Mouse (Mus musculus): ENCODE results near the gene Mrc1. TPM values are rescaled to one million over a fixed set of nuclear protein-coding genes. Genes with fewer than 3 reads are reported as not detected.
A peak's percentile ranks its signal among the peaks of the same experiment; 100 is the strongest.

The Mrc1 gene
- total and polyA plus RNA-seq, 2 experiments from 2014 or later = 2.6 to 10.7 TPM

GRCm38 (mm10) chr2:14312505-14313380 lies 83.6 kb downstream of the Mrc1 start:
- Histone ChIP-seq H3K36me3 (replicated peaks; ENCODE audit: control insufficient read depth, insufficient read depth, low read length) (no peaks in the 10 kb centered on the region), H3K27ac (ENCODE audit: low read depth) (no peak overlapping the region), H3K4me1 (ENCODE audit: control insufficient read depth, insufficient read depth) (no peaks in the 10 kb centered on the region), H3K4me2 (ENCODE audit: low read depth, low read length) (no peak overlapping the region), H3K4me3 (ENCODE audit: low read depth, low read length) (no peak overlapping the region), H3K9me3 (replicated peaks; ENCODE audit: control insufficient read depth, low read length) (0 out of 2 replicates have a peak, but pooled peaks cover 5% of the 10 kb centered on the region), H3K27me3 (ENCODE audit: control insufficient read depth, insufficient read depth, low read length) (no peaks in the 10 kb centered on the region), H3K9ac (replicated peaks; ENCODE audit: low read depth, low read length) (no peak overlapping the region)
- ATAC-seq (ENCODE audit: insufficient read depth, low read depth) (no peak), DNase-seq (ENCODE audit: low spot score) (no peak)
- TF ChIP-seq CTCF (IDR thresholded peaks at IDR 0.05; ENCODE audit: low read depth) (no peak), EP300 (IDR thresholded peaks at IDR 0.05; ENCODE audit: low read depth) (no peak)
- WGBS = 70% methylated on average over 4 of the region's 4 CpGs

DNA sequence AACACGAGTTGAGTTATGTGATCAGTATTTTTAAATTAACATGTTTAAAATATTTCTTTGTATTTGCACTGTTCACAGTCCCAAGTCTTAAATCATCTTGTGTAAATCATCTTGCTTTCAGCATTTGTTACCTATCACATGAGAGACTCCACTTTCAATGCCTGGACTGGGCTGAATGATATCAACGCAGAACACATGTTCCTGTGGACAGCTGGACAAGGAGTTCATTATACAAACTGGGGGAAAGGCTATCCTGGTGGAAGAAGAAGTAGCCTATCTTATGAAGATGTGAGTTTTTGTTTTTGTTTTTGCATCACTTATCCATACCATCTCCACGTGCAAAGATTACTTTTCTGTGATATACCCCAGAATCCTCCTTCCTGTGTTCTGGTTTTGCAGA lies 85.9 kb downstream of the Mrc1 start:
- no peak overlapping the region for H3K4me3 ChIP-seq (ENCODE audit: low read depth, low read length)
- TF ChIP-seq EP300 (IDR thresholded peaks at IDR 0.05; ENCODE audit: low read depth) (no peak), CTCF (IDR thresholded peaks at IDR 0.05; ENCODE audit: low read depth) (no peak)
- H3K27ac ChIP-seq (ENCODE audit: low read depth) = no peak overlapping the region
- H3K27me3 ChIP-seq (ENCODE audit: control insufficient read depth, insufficient read depth, low read length) = no peaks in the 10 kb centered on the region
- H3K9ac ChIP-seq (replicated peaks; ENCODE audit: low read depth, low read length) = no peak overlapping the region
- WGBS = 63% methylated on average over 3 of the region's 3 CpGs
- 0 out of 2 replicates have a peak, but pooled peaks cover 5% of the 10 kb centered on the region for H3K9me3 ChIP-seq (replicated peaks; ENCODE audit: control insufficient read depth, low read length)
- no peaks in the 10 kb centered on the region for H3K4me1 ChIP-seq (ENCODE audit: control insufficient read depth, insufficient read depth)
- ATAC-seq (ENCODE audit: insufficient read depth, low read depth) (no peak), DNase-seq (ENCODE audit: low spot score) (no peak)
- H3K36me3 ChIP-seq (replicated peaks; ENCODE audit: control insufficient read depth, insufficient read depth, low read length) = no peaks in the 10 kb centered on the region
- H3K4me2 ChIP-seq (ENCODE audit: low read depth, low read length) = no peak overlapping the region

DNA sequence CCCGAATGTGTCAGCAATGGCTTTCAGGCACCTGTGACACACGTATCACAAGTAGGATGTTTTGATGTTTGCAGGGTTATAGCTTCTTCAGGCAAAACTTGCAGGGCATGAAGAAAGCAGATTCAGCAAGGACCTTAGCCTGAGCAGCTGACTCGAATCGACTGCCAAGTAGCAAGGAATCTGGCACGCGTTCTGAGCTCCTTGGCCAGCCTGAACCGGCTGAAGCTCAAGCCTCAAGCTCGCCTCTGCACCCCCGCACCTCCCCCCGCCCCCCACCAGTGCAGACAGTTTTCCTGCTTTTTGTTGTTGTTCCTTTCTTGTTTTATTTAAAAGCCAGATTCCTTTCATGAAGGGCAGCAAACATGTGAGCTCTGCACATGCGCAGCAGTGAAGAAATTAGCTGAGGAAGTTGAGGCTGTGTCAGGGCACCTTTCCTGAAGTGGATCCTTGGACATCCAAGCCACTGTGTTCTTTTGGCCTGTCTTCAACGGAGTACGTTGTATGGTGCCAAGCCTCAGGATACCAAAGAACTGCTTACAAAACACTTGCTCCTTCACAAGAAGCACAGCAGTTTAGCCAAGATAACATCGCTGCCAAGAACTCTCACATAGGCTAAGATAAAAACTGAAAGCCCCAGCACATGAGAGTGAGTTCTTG lies 112.6 kb downstream of the Mrc1 start:
- Histone ChIP-seq H3K4me3 (ENCODE audit: low read depth, low read length) (0 out of 2 replicates have a peak overlapping the region, but pooled peaks have one; percentile 2), H3K36me3 (replicated peaks; ENCODE audit: control insufficient read depth, insufficient read depth, low read length) (no peaks in the 10 kb centered on the region), H3K9me3 (replicated peaks; ENCODE audit: control insufficient read depth, low read length) (no peaks in the 10 kb centered on the region), H3K4me1 (ENCODE audit: control insufficient read depth, insufficient read depth) (peaks cover 9% of the 10 kb centered on the region; the same call in 1 of the 2 replicates), H3K27ac (ENCODE audit: low read depth) (no peak overlapping the region), H3K27me3 (ENCODE audit: control insufficient read depth, insufficient read depth, low read length) (no peaks in the 10 kb centered on the region), H3K4me2 (ENCODE audit: low read depth, low read length) (peak overlapping the region; percentile 44), H3K9ac (replicated peaks; ENCODE audit: low read depth, low read length) (no peak overlapping the region)
- ATAC-seq (ENCODE audit: insufficient read depth, low read depth) (peak; percentile 88), DNase-seq (ENCODE audit: low spot score) (peak; percentile 55)
- 29% methylated on average over 14 of the region's 14 CpGs for WGBS
- no peak for TF ChIP-seq EP300 (IDR thresholded peaks at IDR 0.05; ENCODE audit: low read depth)
- TF ChIP-seq CTCF (IDR thresholded peaks at IDR 0.05; ENCODE audit: low read depth) = no peak

- Histone ChIP-seq H3K27ac (ENCODE audit: low read depth) (no peak overlapping the region), H3K27me3 (ENCODE audit: control insufficient read depth, insufficient read depth, low read length) (no peaks in the 10 kb centered on the region), H3K4me2 (ENCODE audit: low read depth, low read length) (no peak overlapping the region), H3K4me1 (ENCODE audit: control insufficient read depth, insufficient read depth) (peaks cover 9% of the 10 kb centered on the region; the same call in 1 of the 2 replicates), H3K9me3 (replicated peaks; ENCODE audit: control insufficient read depth, low read length) (no peaks in the 10 kb centered on the region), H3K36me3 (replicated peaks; ENCODE audit: control insufficient read depth, insufficient read depth, low read length) (no peaks in the 10 kb centered on the region), H3K9ac (replicated peaks; ENCODE audit: low read depth, low read length) (no peak overlapping the region), H3K4me3 (ENCODE audit: low read depth, low read length) (no peak overlapping the region)
- TF ChIP-seq CTCF (IDR thresholded peaks at IDR 0.05; ENCODE audit: low read depth) (no peak), EP300 (IDR thresholded peaks at IDR 0.05; ENCODE audit: low read depth) (no peak)
- DNase-seq (ENCODE audit: low spot score) = no peak
- 75% methylated on average over 8 of the region's 8 CpGs for WGBS
- peak; percentile 24; the same call in 1 of the 2 replicates for ATAC-seq (ENCODE audit: insufficient read depth, low read depth)
Observed at GRCm38 (mm10) chr2:14342309-14342839, 113.2 kb downstream of the Mrc1 start.

MicroRNAs encoded within 50 kb of the gene (microRNA counts, 519-probe panel; counts per million panel counts)
- microRNA mmu-miR-511 = not detected

Small RNA genes within 50 kb of the gene (microRNA-seq; reads per million reads assigned to microRNA genes)
- 6.1 reads per million, percentile 24 among the genes with 10 or more reads in this experiment for gene Mir511

Other genes starting within 250 kb of the Mrc1 start
- 324 and 440 TPM in 2 replicates for gene Hacd1, start 173.3 kb upstream of the Mrc1 start, total RNA-seq (2014; rRNA removed; ENCODE audit: low replicate concordance)
- 430 and 451 TPM in 2 replicates for gene Hacd1, start 173.3 kb upstream of the Mrc1 start, polyA plus RNA-seq (2015; fragmentation: Nextera tagmentation; extraction: Ambion mirVana)
- 27.7 and 42.7 TPM in 2 replicates for gene Stam, start 155.3 kb upstream of the Mrc1 start, total RNA-seq (2014; rRNA removed; ENCODE audit: low replicate concordance)
- 29.9 and 30.7 TPM in 2 replicates for gene Stam, start 155.3 kb upstream of the Mrc1 start, polyA plus RNA-seq (2015; fragmentation: Nextera tagmentation; extraction: Ambion mirVana)
- gene Tmem236, start 54.9 kb upstream of the Mrc1 start, total RNA-seq (2014; rRNA removed; ENCODE audit: low replicate concordance) = 1.2 TPM in 1 of 2 replicates, not detected in the other
- gene Tmem236, start 54.9 kb upstream of the Mrc1 start, polyA plus RNA-seq (2015; fragmentation: Nextera tagmentation; extraction: Ambion mirVana) = 0.04 and 0.07 TPM in 2 replicates
- not detected in 2 replicates for gene Slc39a12, start 158.9 kb downstream of the Mrc1 start, total RNA-seq (2014; rRNA removed; ENCODE audit: low replicate concordance)
- gene Slc39a12, start 158.9 kb downstream of the Mrc1 start, polyA plus RNA-seq (2015; fragmentation: Nextera tagmentation; extraction: Ambion mirVana) = not detected in 2 replicates